Mouse (Mus musculus) ovary, postnatal 36 days (tissue): Measurements from ENCODE around the gene Plin2.
A peak's percentile ranks its signal among the peaks of the same experiment; 100 is the strongest.
"Not testable (repeated sequence)": the region's sequence is repeated elsewhere in the genome, so short reads cannot be mapped to it uniquely, and the experiment has no call there.

Experiments used
- DNase-seq: peaks from one replicate; pipeline ENCODE4 v3.0.0; 2022; ENCODE audit warnings: low spot score, mixed read lengths

Plin2 gene

GRCm38 (mm10) chr4:86626496-86626895 lies 43.4 kb downstream of the Plin2 start:
- DNase-seq = not testable (repeated sequence)

GRCm38 (mm10) chr4:86625463-86625862 lies 44.4 kb downstream of the Plin2 start:
- DNase-seq = no peak

GRCm38 (mm10) chr4:86622532-86622931 lies 47.3 kb downstream of the Plin2 start:
- DNase-seq = not testable (repeated sequence)

GRCm38 (mm10) chr4:86622116-86622515 lies 47.7 kb downstream of the Plin2 start:
- no peak for DNase-seq

- no peak for DNase-seq
Measured at GRCm38 (mm10) chr4:86620506-86620905, 49.4 kb downstream of the Plin2 start.

DNA sequence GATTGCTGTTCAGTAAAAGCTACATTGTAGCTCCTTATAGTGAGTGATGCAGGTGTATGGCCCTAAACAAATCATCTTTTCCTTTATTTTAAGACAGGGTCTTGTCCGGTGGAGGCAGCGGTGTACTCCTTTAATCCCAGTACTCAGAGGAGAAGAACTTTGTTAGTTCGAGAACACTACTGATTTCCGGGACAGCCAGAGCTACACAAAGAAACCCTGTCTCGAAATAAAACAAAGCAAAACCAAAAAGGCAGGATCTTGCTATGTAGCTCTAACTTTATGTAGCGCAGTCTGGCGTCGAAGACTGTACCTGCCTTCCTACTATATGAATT lies 57.6 kb downstream of the Plin2 start:
- no peak for DNase-seq

DNA sequence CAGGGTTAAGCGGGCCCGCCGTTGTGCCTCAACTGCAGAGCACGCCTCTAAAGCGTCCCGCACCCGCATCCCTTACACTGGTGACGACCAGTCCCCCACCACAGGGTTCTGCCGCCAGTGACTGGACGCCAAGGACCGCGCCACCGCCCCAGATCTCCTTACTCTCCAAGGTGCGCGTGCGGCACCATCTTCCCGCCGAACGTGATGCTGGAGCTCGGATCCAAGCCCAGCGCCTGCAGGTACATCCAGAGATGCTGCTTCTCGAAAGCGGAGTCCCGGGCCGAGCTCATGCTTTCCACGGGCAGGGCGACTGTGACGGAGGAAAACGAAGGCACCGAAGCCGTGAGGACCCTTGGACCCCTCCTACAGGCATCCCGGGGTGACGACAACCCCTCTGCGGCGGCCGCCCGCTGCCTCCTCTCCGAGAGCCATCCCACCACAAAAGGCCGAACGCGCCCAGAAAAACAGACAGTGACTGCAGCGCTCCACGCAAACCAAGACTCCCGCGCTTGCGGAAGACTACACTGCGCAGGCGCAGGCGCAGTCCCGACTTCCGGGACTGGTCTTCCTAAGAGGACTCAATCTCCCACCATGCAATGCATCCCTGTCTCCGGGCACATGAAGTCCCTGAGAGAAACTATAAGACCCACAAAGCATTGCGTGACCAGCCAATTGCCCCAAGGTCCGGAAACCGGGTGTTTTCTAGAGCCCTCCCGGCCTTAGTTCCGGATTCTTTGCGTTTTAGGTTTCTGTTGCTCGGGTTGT lies 58.2 kb downstream of the Plin2 start, which contains the start of gene Haus6:
Gene Haus6 (minus strand): TSS at position 532 of the 765 bp plus-strand sequence.
- peak; percentile 87 for DNase-seq
